Mouse (Mus musculus): ENCODE measurements at regions not wholly inside any gene's neighbourhood (a gene's known extent, or its start where the extent isn't known, plus 50 kb on each side); places are given as distances from the start of the nearest gene placed in this dataset.

- DNase-seq (ENCODE audit: low spot score in 2 of 2): no peak
These were observed 77.8 kb upstream of the 1700025G04Rik start for GRCm38 (mm10) chr1:152167716-152168115.

GRCm38 (mm10) chr1:152165490-152165905 is 75.6 kb upstream of the 1700025G04Rik start:
- peak; percentile 43 to 44 for DNase-seq (ENCODE audit: low spot score in 2 of 2)

- no peak for DNase-seq (ENCODE audit: low spot score in 2 of 2)
These were observed 75.0 kb upstream of the 1700025G04Rik start for GRCm38 (mm10) chr1:152164843-152165489.

GRCm38 (mm10) chr1:152164212-152164611 is 74.3 kb upstream of the 1700025G04Rik start:
- DNase-seq (ENCODE audit: low spot score in 2 of 2): no peak

GRCm38 (mm10) chr1:152152474-152152873 is 62.5 kb upstream of the 1700025G04Rik start:
- DNase-seq (ENCODE audit: low spot score in 2 of 2): no peak

- DNase-seq (ENCODE audit: low spot score in 2 of 2): no peak
These were observed 58.8 kb upstream of the 1700025G04Rik start for GRCm38 (mm10) chr1:152148731-152149130.

- no peak for DNase-seq (ENCODE audit: low spot score in 2 of 2)
These were observed 50.2 kb upstream of the 1700025G04Rik start for GRCm38 (mm10) chr1:152140175-152140574.
